Comparison of ENCODE assay signal across 9 mouse cellular contexts in the genomic region with DNA sequence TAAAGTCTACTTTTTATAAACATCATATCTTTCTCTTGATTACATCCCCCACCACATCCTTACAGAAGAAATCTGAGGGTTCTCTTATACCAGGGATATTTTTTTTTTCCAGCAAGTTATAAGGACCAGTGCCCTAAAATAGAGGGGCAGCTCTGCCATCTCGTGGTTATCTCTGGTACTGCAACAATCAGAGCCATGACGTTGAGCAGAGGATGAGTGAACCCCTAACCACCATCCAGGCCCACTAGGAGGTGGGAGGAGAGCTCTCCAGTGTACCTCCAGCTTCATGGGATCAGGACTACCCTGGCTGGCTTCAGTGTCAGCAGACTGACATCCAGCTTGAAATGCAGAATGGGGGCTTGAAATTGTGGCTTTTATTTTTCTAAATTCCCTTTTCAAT.
DNase-seq lines count a peak whose midpoint lies in the region; ATAC-seq and TF ChIP-seq lines count a peak whose summit lies in the region.
"Had no signal": no experiment of that assay in that cellular context is flagged by ENCODE, and none has a peak within 500 bp of the region (broad histone marks: within the 10 kb centered on the region; RNA-seq: fewer than 3 reads in every experiment).

No protein-coding gene starts in this region.

- H3K4me2 ChIP-seq in midbrain, embryonic 13.5 days (replicated peaks), result no peak overlapping the region
- no peak overlapping the region for H3K4me2 ChIP-seq in stomach, postnatal 0 days (replicated peaks; ENCODE audit: low read depth)
- H3K4me2 ChIP-seq: heart, embryonic 13.5 days had no signal

- H3K9me3 ChIP-seq in midbrain, embryonic 13.5 days, result no peaks in the 10 kb centered on the region
- H3K9me3 ChIP-seq in stomach, postnatal 0 days (ENCODE audit: control insufficient read depth, low read length), result no peaks in the 10 kb centered on the region
- H3K9me3 ChIP-seq: heart, embryonic 13.5 days had no signal

- no peaks in the 10 kb centered on the region for H3K27me3 ChIP-seq in midbrain, embryonic 13.5 days
- no peaks in the 10 kb centered on the region for H3K27me3 ChIP-seq in stomach, postnatal 0 days (ENCODE audit: control insufficient read depth, insufficient read depth, low read length)
- H3K27me3 ChIP-seq: heart, embryonic 13.5 days had no signal

- intact Hi-C loops in gastrocnemius, postnatal 14 days (cut with DNase I; ENCODE audit: low total_unique reads), result no loop called here

- no peak overlapping the region for H3K4me3 ChIP-seq in midbrain, embryonic 13.5 days (replicated peaks)
- no peak overlapping the region for H3K4me3 ChIP-seq in stomach, postnatal 0 days (ENCODE audit: low read depth, low read length)
- H3K4me3 ChIP-seq: heart, embryonic 13.5 days had no signal

- no peaks in the 10 kb centered on the region for H3K4me1 ChIP-seq in midbrain, embryonic 13.5 days (replicated peaks)
- H3K4me1 ChIP-seq in stomach, postnatal 0 days (replicated peaks; ENCODE audit: control insufficient read depth, insufficient read depth), result no peaks in the 10 kb centered on the region
- H3K4me1 ChIP-seq: heart, embryonic 13.5 days had no signal

- TF ChIP-seq EP300 in stomach, postnatal 0 days (optimal IDR thresholded peaks at IDR 0.05), result no peak

- 0% methylated on average over 2 of the region's 2 CpGs for WGBS in midbrain, embryonic 13.5 days
- 2% methylated on average over 2 of the region's 2 CpGs for WGBS in stomach, postnatal 0 days

- DNase-seq in gastrocnemius, adult 18-20 months (ENCODE audit: low spot score), result peak; percentile 30
- no peak for DNase-seq in gastrocnemius, postnatal 14 days
- DNase-seq in R1 (ENCODE audit: low read depth, low spot score), result peak; percentile 60
- DNase-seq in cerebellum, postnatal 25 days, result peak; percentile 72 to 84
- DNase-seq in heart, postnatal 4 days, result peak; percentile 65
- DNase-seq in layer of hippocampus, postnatal 36 days, result peak; percentile 54 to 69
- peak; percentile 43 for DNase-seq in stomach, postnatal 0 days (ENCODE audit: low spot score)

- ATAC-seq in midbrain, embryonic 13.5 days, result peak; percentile 78
- ATAC-seq in stomach, postnatal 0 days (ENCODE audit: low FRiP score, low TSS enrichment), result no peak

- H3K27ac ChIP-seq in midbrain, embryonic 13.5 days, result no peak overlapping the region
- H3K27ac ChIP-seq in stomach, postnatal 0 days (replicated peaks), result no peak overlapping the region
- H3K27ac ChIP-seq: heart, embryonic 13.5 days had no signal

- H3K9ac ChIP-seq in midbrain, embryonic 13.5 days (replicated peaks), result no peak overlapping the region
- H3K9ac ChIP-seq in stomach, postnatal 0 days (ENCODE audit: low read length), result no peak overlapping the region
- H3K9ac ChIP-seq: heart, embryonic 13.5 days had no signal

- H3K36me3 ChIP-seq in midbrain, embryonic 13.5 days, result no peaks in the 10 kb centered on the region
- no peaks in the 10 kb centered on the region for H3K36me3 ChIP-seq in stomach, postnatal 0 days (ENCODE audit: control insufficient read depth, insufficient read depth, low read length)
- H3K36me3 ChIP-seq: heart, embryonic 13.5 days had no signal

- TF ChIP-seq CTCF in stomach, postnatal 0 days (IDR thresholded peaks at IDR 0.05; ENCODE audit: low read depth), result peak; percentile 86
